Mouse (Mus musculus): Measurements from ENCODE around the gene Ywhaq. TPM values are rescaled to one million over a fixed set of nuclear protein-coding genes. Genes with fewer than 3 reads are reported as not detected.
A peak's percentile ranks its signal among the peaks of the same experiment; 100 is the strongest.

Ywhaq gene
- polyA plus RNA-seq, 1 experiment from 2014 or later = 521 TPM

DNA sequence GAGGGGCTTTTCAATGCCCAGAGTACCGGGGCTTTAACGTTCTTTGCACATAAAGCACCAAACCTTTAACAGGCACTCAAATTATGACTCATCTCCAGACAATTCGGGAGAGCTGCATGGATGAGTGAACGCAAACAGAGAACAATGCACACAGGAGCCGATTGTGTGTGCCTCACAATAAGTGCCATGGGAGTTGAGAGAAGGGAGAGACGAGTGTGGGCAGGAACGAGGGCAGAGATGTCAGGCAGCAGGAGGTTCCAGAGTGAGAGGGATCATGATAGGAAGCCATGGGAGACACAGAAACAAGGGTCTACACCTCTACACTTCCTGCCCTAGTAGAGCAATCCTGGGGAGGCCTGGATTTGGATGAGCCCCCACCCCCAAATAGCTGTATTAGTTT lies 7.2 kb upstream of the Ywhaq start:
- no peaks in the 10 kb centered on the region for H3K27me3 ChIP-seq (replicated peaks; ENCODE audit: control insufficient read depth, insufficient read depth, low read length)
- H3K4me3 ChIP-seq (ENCODE audit: low read depth, low read length) = no peak overlapping the region
- peaks cover 7% of the 10 kb centered on the region for H3K4me1 ChIP-seq (replicated peaks; ENCODE audit: control insufficient read depth, insufficient read depth, low read length)
- H3K9ac ChIP-seq (ENCODE audit: low read depth, low read length) = no peak overlapping the region
- H3K9me3 ChIP-seq (ENCODE audit: control insufficient read depth, low read length) = no peaks in the 10 kb centered on the region
- DNase-seq (ENCODE audit: low spot score) = no peak
- no peak overlapping the region for H3K27ac ChIP-seq (ENCODE audit: low read depth, low read length)
- H3K36me3 ChIP-seq (ENCODE audit: control insufficient read depth, insufficient read depth, low read length) = no peaks in the 10 kb centered on the region
- whole genome bisulfite sequencing = 74% methylated on average over 7 of the region's 7 CpGs
- no peak for ATAC-seq (replicated peaks; ENCODE audit: low FRiP score)
- no peak overlapping the region for H3K4me2 ChIP-seq

DNA sequence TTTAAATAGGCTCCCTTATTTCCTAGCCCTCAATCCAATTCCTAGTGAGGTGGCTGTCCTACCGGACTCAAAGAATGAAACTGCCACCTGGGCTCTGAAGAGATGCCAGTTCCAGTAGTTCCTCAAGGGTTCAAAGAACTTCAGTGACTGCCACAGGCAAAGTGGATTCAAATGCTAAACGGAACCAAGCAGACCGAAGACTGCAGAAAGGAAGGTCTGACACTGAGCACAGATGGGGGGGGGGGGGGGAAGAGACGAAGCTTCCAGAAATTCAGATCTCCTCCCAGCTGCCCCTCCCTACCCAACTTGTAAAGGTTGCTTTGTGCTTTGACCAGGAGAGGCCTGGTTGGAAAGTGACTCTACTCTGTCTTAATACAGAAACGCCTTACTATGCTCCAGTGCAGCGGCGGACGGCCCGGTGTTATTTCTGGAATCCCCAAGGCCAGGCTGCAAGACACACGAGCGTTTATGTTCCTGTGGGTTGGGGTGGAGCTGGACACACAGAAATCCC lies 1.2 kb upstream of the Ywhaq start:
- H3K4me1 ChIP-seq (replicated peaks; ENCODE audit: control insufficient read depth, insufficient read depth, low read length) = peaks cover 16% of the 10 kb centered on the region
- H3K4me3 ChIP-seq (ENCODE audit: low read depth, low read length) = peak overlapping the region; percentile 83
- 60% methylated on average over 11 of the region's 11 CpGs for WGBS
- no peaks in the 10 kb centered on the region for H3K27me3 ChIP-seq (replicated peaks; ENCODE audit: control insufficient read depth, insufficient read depth, low read length)
- no peak for DNase-seq (ENCODE audit: low spot score)
- H3K4me2 ChIP-seq = peak overlapping the region; percentile 64
- no peak for ATAC-seq (replicated peaks; ENCODE audit: low FRiP score)
- H3K36me3 ChIP-seq (ENCODE audit: control insufficient read depth, insufficient read depth, low read length) = peaks cover 12% of the 10 kb centered on the region
- H3K9me3 ChIP-seq (ENCODE audit: control insufficient read depth, low read length) = no peaks in the 10 kb centered on the region
- 0 out of 2 replicates have a peak overlapping the region, but pooled peaks have one; percentile 14 for H3K27ac ChIP-seq (ENCODE audit: low read depth, low read length)
- H3K9ac ChIP-seq (ENCODE audit: low read depth, low read length) = peak overlapping the region; percentile 76

DNA sequence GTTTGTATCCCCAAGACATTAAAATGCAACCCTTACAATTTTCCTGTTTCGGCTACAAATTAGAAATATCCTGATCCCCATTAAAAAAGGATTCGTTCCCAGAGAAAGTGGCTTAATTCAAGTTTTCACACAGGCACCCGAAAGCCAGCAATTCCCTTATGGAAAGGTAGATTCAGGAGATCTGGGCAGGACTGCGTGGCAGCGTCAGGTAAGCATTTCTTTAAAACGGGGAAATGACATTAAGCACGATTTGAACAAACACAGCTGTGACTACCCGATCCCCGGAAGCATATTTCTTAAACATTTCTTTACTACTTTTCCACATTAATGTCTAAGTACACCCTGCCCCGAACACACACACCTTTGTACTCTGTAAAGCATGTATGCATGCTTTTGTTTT lies 646 bp upstream of the Ywhaq start:
- peak overlapping the region; percentile 83 for H3K4me3 ChIP-seq (ENCODE audit: low read depth, low read length)
- H3K27ac ChIP-seq (ENCODE audit: low read depth, low read length) = peak overlapping the region; percentile 99
- 16% methylated on average over 10 of the region's 10 CpGs for WGBS
- DNase-seq (ENCODE audit: low spot score) = no peak
- no peak for ATAC-seq (replicated peaks; ENCODE audit: low FRiP score)
- peak overlapping the region; percentile 76 for H3K9ac ChIP-seq (ENCODE audit: low read depth, low read length)
- no peaks in the 10 kb centered on the region for H3K27me3 ChIP-seq (replicated peaks; ENCODE audit: control insufficient read depth, insufficient read depth, low read length)
- H3K4me1 ChIP-seq (replicated peaks; ENCODE audit: control insufficient read depth, insufficient read depth, low read length) = peaks cover 16% of the 10 kb centered on the region
- H3K36me3 ChIP-seq (ENCODE audit: control insufficient read depth, insufficient read depth, low read length) = peaks cover 17% of the 10 kb centered on the region
- H3K4me2 ChIP-seq = peak overlapping the region; percentile 64
- H3K9me3 ChIP-seq (ENCODE audit: control insufficient read depth, low read length) = no peaks in the 10 kb centered on the region

DNA sequence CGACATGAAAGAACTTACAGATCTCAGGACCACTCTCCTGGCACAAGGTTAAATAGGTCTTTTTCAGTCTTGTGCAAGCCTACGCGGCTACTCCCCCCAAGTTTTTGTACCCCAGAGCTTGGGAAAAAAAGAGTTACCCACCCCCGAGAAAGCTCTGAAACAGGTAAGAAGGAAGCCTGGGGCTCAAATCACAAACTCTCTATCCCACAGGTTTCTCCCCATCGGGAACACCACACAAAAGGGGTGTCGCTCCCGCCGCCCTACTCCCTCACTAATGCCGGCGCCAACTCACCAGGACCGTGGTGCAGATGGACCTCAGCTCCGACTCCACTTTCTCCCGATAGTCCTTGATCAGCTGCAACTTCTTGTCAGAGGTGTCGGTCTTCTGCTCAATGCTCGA lies 931 bp downstream of the Ywhaq start:
- no peaks in the 10 kb centered on the region for H3K9me3 ChIP-seq (ENCODE audit: control insufficient read depth, low read length)
- DNase-seq (ENCODE audit: low spot score) (no peak), ATAC-seq (replicated peaks; ENCODE audit: low FRiP score) (no peak)
- H3K9ac ChIP-seq (ENCODE audit: low read depth, low read length) = peak overlapping the region; percentile 91
- H3K4me1 ChIP-seq (replicated peaks; ENCODE audit: control insufficient read depth, insufficient read depth, low read length) = peaks cover 16% of the 10 kb centered on the region
- H3K36me3 ChIP-seq (ENCODE audit: control insufficient read depth, insufficient read depth, low read length) = peaks cover 30% of the 10 kb centered on the region
- H3K27ac ChIP-seq (ENCODE audit: low read depth, low read length) = peak overlapping the region; percentile 99
- WGBS = under 1% methylated on average over 13 of the region's 15 CpGs
- peak overlapping the region; percentile 91 for H3K4me2 ChIP-seq
- H3K27me3 ChIP-seq (replicated peaks; ENCODE audit: control insufficient read depth, insufficient read depth, low read length) = no peaks in the 10 kb centered on the region
- H3K4me3 ChIP-seq (ENCODE audit: low read depth, low read length) = peak overlapping the region; percentile 83

DNA sequence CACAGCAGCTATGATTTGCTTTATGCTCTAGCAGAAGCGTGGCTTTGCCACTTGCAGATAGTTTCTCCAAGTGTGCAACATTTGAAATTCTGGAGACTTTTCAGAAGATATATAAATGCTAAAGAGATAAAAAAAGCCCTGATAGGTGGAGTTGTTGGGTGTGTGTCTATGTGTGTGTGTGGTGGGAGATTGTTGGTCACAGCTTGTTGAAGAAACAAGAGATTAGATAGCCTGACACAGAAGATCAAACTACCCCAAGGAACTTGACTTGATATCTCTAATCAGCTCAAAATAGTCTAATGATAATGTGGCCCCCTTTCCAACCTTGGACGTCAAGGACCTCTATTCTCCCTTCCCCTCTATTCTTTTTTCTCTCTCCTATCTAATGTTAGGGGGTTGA lies 6.8 kb downstream of the Ywhaq start:
- DNase-seq (ENCODE audit: low spot score) (no peak), ATAC-seq (replicated peaks; ENCODE audit: low FRiP score) (peak; percentile 74)
- Histone ChIP-seq H3K27me3 (replicated peaks; ENCODE audit: control insufficient read depth, insufficient read depth, low read length) (no peaks in the 10 kb centered on the region), H3K36me3 (ENCODE audit: control insufficient read depth, insufficient read depth, low read length) (peaks cover 59% of the 10 kb centered on the region), H3K27ac (ENCODE audit: low read depth, low read length) (no peak overlapping the region), H3K4me2 (no peak overlapping the region), H3K9me3 (ENCODE audit: control insufficient read depth, low read length) (no peaks in the 10 kb centered on the region), H3K9ac (ENCODE audit: low read depth, low read length) (no peak overlapping the region), H3K4me1 (replicated peaks; ENCODE audit: control insufficient read depth, insufficient read depth, low read length) (peaks cover 17% of the 10 kb centered on the region), H3K4me3 (ENCODE audit: low read depth, low read length) (no peak overlapping the region)
- WGBS = 64% methylated on average over 2 of the region's 2 CpGs

DNA sequence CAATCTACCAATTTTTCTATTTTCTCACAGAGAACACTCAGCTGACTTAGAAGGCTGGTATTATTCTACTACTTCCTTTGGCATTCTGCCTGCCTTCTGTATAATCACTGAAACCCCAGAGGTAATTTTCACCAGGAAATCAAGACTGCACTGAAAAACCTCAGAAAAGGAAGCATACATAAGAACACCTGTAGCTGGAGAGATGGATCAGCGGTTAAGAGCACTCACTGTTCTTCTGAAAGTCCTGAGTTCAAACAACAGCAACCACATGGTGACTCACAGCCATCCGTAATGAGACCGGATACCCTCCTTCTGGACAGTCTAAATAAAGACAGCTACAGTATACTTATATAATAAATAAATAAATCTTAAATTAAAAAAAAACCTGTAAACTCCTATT lies 7.8 kb downstream of the Ywhaq start:
- Histone ChIP-seq H3K9ac (ENCODE audit: low read depth, low read length) (no peak overlapping the region), H3K4me1 (replicated peaks; ENCODE audit: control insufficient read depth, insufficient read depth, low read length) (peaks cover 8% of the 10 kb centered on the region), H3K27me3 (replicated peaks; ENCODE audit: control insufficient read depth, insufficient read depth, low read length) (no peaks in the 10 kb centered on the region), H3K4me2 (no peak overlapping the region), H3K27ac (ENCODE audit: low read depth, low read length) (no peak overlapping the region), H3K36me3 (ENCODE audit: control insufficient read depth, insufficient read depth, low read length) (peaks cover 52% of the 10 kb centered on the region), H3K9me3 (ENCODE audit: control insufficient read depth, low read length) (no peaks in the 10 kb centered on the region), H3K4me3 (ENCODE audit: low read depth, low read length) (no peak overlapping the region)
- 97% methylated on average over 3 of the region's 3 CpGs for WGBS
- ATAC-seq (replicated peaks; ENCODE audit: low FRiP score) = no peak
- no peak for DNase-seq (ENCODE audit: low spot score)

DNA sequence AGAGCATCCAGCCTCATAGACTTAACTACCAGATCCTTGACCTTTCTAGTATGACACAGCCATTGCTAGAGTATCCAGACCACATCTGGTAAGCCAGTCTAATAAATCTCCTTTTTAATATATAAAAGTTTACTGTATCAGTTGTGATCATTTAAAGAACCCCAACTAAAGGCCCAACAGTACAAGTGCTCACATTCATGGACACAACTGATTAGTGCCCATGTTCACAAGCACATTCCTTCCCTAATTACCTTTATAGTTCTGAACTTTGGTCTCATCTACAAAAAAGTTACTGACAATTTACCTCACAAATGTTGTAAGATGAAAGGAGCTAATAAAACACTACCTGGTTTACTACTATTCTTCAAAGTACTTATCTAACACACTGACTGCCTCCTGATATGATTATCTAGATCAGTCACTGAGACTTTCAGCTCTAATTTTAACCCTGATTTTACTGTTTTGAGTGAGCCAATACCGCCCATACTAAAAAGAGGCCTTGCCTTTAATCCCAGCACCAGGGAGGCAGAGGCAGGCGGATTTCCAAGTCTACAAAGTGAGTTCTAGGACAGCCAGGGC lies 8.6 kb downstream of the Ywhaq start:
- DNase-seq (ENCODE audit: low spot score) (no peak), ATAC-seq (replicated peaks; ENCODE audit: low FRiP score) (no peak)
- Histone ChIP-seq H3K36me3 (ENCODE audit: control insufficient read depth, insufficient read depth, low read length) (peaks cover 47% of the 10 kb centered on the region), H3K4me3 (ENCODE audit: low read depth, low read length) (no peak overlapping the region), H3K4me1 (replicated peaks; ENCODE audit: control insufficient read depth, insufficient read depth, low read length) (peaks cover 8% of the 10 kb centered on the region), H3K27ac (ENCODE audit: low read depth, low read length) (no peak overlapping the region), H3K4me2 (no peak overlapping the region), H3K9me3 (ENCODE audit: control insufficient read depth, low read length) (no peaks in the 10 kb centered on the region), H3K27me3 (replicated peaks; ENCODE audit: control insufficient read depth, insufficient read depth, low read length) (no peaks in the 10 kb centered on the region), H3K9ac (ENCODE audit: low read depth, low read length) (no peak overlapping the region)
- WGBS = 94% methylated on average over 2 of the region's 2 CpGs

DNA sequence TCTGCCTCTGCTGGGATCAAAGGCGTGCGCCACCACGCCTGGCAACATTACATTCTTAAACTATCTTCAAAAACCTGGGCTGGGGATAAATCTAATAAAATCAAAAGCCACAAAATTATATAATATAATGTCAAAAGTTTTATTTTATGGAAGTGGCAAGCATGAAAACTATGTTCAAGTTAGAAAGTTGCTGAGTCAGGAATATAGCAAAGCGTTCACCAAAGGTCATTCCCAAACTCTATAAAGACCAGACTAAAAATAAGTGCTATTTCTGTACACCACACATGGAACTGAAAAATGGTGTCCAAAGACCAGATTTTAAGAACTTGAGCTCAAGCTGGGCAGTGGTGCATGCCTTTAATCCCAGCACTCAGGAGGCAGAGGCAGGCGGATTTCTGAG lies 14.7 kb downstream of the Ywhaq start:
- Histone ChIP-seq H3K27me3 (replicated peaks; ENCODE audit: control insufficient read depth, insufficient read depth, low read length) (no peaks in the 10 kb centered on the region), H3K9me3 (ENCODE audit: control insufficient read depth, low read length) (no peaks in the 10 kb centered on the region), H3K36me3 (ENCODE audit: control insufficient read depth, insufficient read depth, low read length) (peaks cover 10% of the 10 kb centered on the region; the same call in 1 of the 2 replicates), H3K9ac (ENCODE audit: low read depth, low read length) (no peak overlapping the region), H3K4me2 (no peak overlapping the region), H3K4me1 (replicated peaks; ENCODE audit: control insufficient read depth, insufficient read depth, low read length) (no peaks in the 10 kb centered on the region), H3K4me3 (ENCODE audit: low read depth, low read length) (no peak overlapping the region), H3K27ac (ENCODE audit: low read depth, low read length) (no peak overlapping the region)
- no peak for DNase-seq (ENCODE audit: low spot score)
- ATAC-seq (replicated peaks; ENCODE audit: low FRiP score) = no peak
- 94% methylated on average over 5 of the region's 5 CpGs for WGBS

DNA sequence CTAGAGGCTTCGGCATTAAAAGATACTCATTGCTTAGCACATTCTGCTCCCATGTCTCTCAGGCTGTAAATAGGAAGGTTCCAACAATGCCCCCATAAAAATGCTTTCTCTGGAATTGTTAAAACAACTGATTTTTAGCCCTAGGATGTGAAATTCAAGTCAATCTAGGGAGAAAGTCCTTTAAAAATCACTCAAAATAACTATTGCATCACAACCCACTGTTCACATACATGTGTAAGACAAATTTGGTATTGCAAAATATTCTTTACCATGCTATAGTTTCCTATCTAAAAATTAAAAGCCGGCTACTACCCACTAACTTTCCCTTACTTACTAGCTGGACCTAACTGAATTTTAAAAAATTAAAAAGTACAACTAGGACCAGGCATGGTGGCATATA lies 31.2 kb downstream of the Ywhaq start:
- Histone ChIP-seq H3K27ac (ENCODE audit: low read depth, low read length) (no peak overlapping the region), H3K4me2 (no peak overlapping the region), H3K9me3 (ENCODE audit: control insufficient read depth, low read length) (no peaks in the 10 kb centered on the region), H3K9ac (ENCODE audit: low read depth, low read length) (no peak overlapping the region), H3K36me3 (ENCODE audit: control insufficient read depth, insufficient read depth, low read length) (peaks cover 14% of the 10 kb centered on the region), H3K4me1 (replicated peaks; ENCODE audit: control insufficient read depth, insufficient read depth, low read length) (no peaks in the 10 kb centered on the region), H3K27me3 (replicated peaks; ENCODE audit: control insufficient read depth, insufficient read depth, low read length) (no peaks in the 10 kb centered on the region), H3K4me3 (ENCODE audit: low read depth, low read length) (no peak overlapping the region)
- no peak for ATAC-seq (replicated peaks; ENCODE audit: low FRiP score)
- DNase-seq (ENCODE audit: low spot score) = no peak
- 87% methylated on average over 2 of the region's 2 CpGs for WGBS

Measured in liver, embryonic 11.5 days (tissue).